ENCODE assay signal across 26 mouse cellular contexts in the genomic region with DNA sequence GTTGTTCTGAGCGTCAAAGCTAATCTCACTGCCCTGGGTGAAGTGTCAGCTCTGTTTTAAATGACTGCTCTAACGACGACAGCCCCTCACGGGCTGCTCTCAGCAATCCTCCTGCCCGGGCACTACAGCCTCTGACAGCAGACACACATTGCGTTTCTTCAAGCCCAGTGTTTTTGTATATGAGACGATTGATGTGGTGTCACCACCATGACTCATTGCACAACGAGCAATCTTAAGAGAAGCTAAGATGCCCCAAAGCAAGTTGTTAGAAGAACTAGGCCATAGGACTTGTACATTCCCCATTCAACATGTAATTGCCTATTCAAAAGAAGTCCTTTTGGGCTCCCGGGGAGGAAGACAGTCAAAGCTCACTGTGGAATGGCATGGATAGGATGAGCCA.
DNase-seq lines count a peak whose midpoint lies in the region; ATAC-seq and TF ChIP-seq lines count a peak whose summit lies in the region.
"Had no signal": no experiment of that assay in that cellular context is flagged by ENCODE, and none has a peak within 500 bp of the region (broad histone marks: within the 10 kb centered on the region; RNA-seq: fewer than 3 reads in every experiment).

No protein-coding gene starts in this region.

- DNase-seq in lung, postnatal 36 days = peak; percentile 11
- no peak for DNase-seq in lung, postnatal 10 days
- peak; percentile 13 to 26 for DNase-seq in CD8-positive naive resting alpha-beta T cell, adult 2 months (ENCODE audit: low read depth in 2 of 2, low spot score in 2 of 2)
- DNase-seq in fat pad, adult 2 months (ENCODE audit: extremely low read depth, low read depth, low spot score) = peak; percentile 61
- no peak for DNase-seq in stomach, postnatal 0 days (ENCODE audit: low spot score)
- no peak for DNase-seq in cerebellum, adult 11-12 months
- DNase-seq in gastrocnemius, adult 18-20 months (ENCODE audit: low spot score) = no peak
- DNase-seq: adrenal gland, postnatal 14 days; cerebellum, adult 8-10 months; gastrocnemius, adult 2 months; kidney, adult 9 months; kidney, postnatal 14 days; liver; right cerebral cortex, postnatal 25 days; spleen, adult 18-20 months; thymus, postnatal 14 days had no signal

- no peak overlapping the region for H3K4me2 ChIP-seq in stomach, postnatal 0 days (replicated peaks; ENCODE audit: low read depth)
- H3K4me2 ChIP-seq: forebrain, embryonic 13.5 days; heart, embryonic 11.5 days; hindbrain, embryonic 15.5 days; liver, embryonic 15.5 days; neural tube, embryonic 15.5 days had no signal

- no peak overlapping the region for H3K4me3 ChIP-seq in stomach, postnatal 0 days (ENCODE audit: low read depth, low read length)
- H3K4me3 ChIP-seq: forebrain, embryonic 13.5 days; gastrocnemius, adult 2 months; hindbrain, embryonic 15.5 days; limb, embryonic 10.5 days; liver, embryonic 15.5 days; neural tube, embryonic 15.5 days had no signal

- no peak for TF ChIP-seq EP300 in stomach, postnatal 0 days (optimal IDR thresholded peaks at IDR 0.05)

- no peak for TF ChIP-seq CTCF in stomach, postnatal 0 days (IDR thresholded peaks at IDR 0.05; ENCODE audit: low read depth)

- H3K27ac ChIP-seq in stomach, postnatal 0 days (replicated peaks) = no peak overlapping the region
- H3K27ac ChIP-seq: forebrain, embryonic 13.5 days; gastrocnemius, adult 2 months; hindbrain, embryonic 15.5 days; limb, embryonic 10.5 days; liver, embryonic 15.5 days; macrophage; neural tube, embryonic 15.5 days had no signal

- no peaks in the 10 kb centered on the region for H3K9me3 ChIP-seq in stomach, postnatal 0 days (ENCODE audit: control insufficient read depth, low read length)
- H3K9me3 ChIP-seq: forebrain, embryonic 13.5 days; hindbrain, embryonic 15.5 days; limb, embryonic 10.5 days; liver, embryonic 15.5 days; neural tube, embryonic 15.5 days had no signal

- H3K4me1 ChIP-seq in stomach, postnatal 0 days (replicated peaks; ENCODE audit: control insufficient read depth, insufficient read depth) = no peaks in the 10 kb centered on the region
- H3K4me1 ChIP-seq: forebrain, embryonic 13.5 days; hindbrain, embryonic 15.5 days; limb, embryonic 10.5 days; liver, embryonic 15.5 days; neural tube, embryonic 15.5 days had no signal

- H3K27me3 ChIP-seq in stomach, postnatal 0 days (ENCODE audit: control insufficient read depth, insufficient read depth, low read length) = no peaks in the 10 kb centered on the region
- H3K27me3 ChIP-seq: CH12.LX; forebrain, embryonic 13.5 days; hindbrain, embryonic 15.5 days; liver, embryonic 15.5 days; neural tube, embryonic 15.5 days had no signal

- WGBS in stomach, postnatal 0 days = 36% methylated on average over 9 of the region's 9 CpGs

- H3K9ac ChIP-seq in stomach, postnatal 0 days (ENCODE audit: low read length) = no peak overlapping the region
- H3K9ac ChIP-seq: forebrain, embryonic 13.5 days; hindbrain, embryonic 15.5 days; liver, embryonic 15.5 days; neural tube, embryonic 15.5 days had no signal

- no peaks in the 10 kb centered on the region for H3K36me3 ChIP-seq in stomach, postnatal 0 days (ENCODE audit: control insufficient read depth, insufficient read depth, low read length)
- H3K36me3 ChIP-seq: G1E; hindbrain, embryonic 15.5 days; limb, embryonic 10.5 days; liver, embryonic 15.5 days; neural tube, embryonic 15.5 days had no signal

- no peak for ATAC-seq in stomach, postnatal 0 days (ENCODE audit: low FRiP score, low TSS enrichment)
- ATAC-seq: forebrain, embryonic 13.5 days; midbrain, embryonic 16.5 days had no signal

Comparison
In these comparisons a context has a peak if more than half of its experiments do, and no peak if none do; other contexts are left out.
1. DNase-seq: peak in lung, postnatal 36 days (single experiment), CD8-positive naive resting alpha-beta T cell, adult 2 months (2 of 2) and fat pad, adult 2 months (single experiment); none in lung, postnatal 10 days (single experiment), stomach, postnatal 0 days (single experiment), cerebellum, adult 11-12 months (single experiment) and gastrocnemius, adult 18-20 months (single experiment).